Mouse (Mus musculus) E14TG2a.4 (cell line): ENCODE measurements at regions not wholly inside any gene's neighbourhood (a gene's known extent, or its start where the extent isn't known, plus 50 kb on each side); places are given as distances from the start of the nearest gene placed in this dataset.

Experiments used
- CTCF ChIP-seq: conservative IDR thresholded peaks from 2 replicates; pipeline ENCODE4 v1.5.1; 2014; ENCODE audit warnings: low read length
- NANOG ChIP-seq: IDR thresholded peaks from 2 replicates; pipeline ENCODE4 v1.6.1; 2014; ENCODE audit warnings: borderline replicate concordance, low read length, mixed read lengths

DNA sequence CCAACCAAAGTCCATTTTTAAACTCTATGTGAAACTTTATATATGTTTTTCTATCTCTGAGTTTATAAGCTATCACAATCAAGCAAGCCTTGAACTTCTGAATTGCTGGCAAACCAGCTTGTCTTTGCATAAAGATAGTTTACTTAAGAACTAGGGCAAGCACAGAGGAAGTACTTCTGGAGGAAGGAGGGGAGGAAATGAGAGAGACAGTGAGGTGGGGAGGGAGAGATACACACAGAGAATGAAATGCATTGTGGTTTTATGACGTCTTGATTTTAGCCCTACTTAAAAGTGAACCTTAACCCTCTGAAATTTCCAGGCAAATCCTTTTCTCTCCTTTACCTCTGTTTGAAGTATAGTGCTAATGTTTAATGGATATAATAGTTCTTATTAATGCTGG lies 421.0 kb downstream of the Hs3st1 start:
- TF ChIP-seq CTCF (no peak), NANOG (no peak)
